Mouse (Mus musculus): Measurements from ENCODE around the gene Ttc24.

DNA sequence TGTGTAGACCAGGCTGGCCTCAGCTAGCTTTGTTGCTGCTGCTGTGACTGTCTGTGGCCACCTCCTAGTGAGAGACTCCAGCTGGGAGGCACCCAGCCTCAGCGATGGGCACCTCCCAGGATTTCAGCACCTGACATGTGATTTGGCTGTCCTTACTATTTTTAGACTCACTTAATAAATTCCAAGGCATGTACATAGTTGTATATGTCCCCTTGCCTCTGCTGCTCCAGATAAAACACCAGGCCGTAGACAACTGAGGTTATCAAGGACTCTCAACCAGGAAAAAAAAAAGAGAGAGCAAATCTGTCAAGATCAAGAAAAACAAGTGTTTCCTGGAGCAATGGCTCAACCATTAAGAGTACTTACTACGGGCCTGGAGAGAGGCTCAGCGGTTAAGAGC lies 47.1 kb upstream of the Ttc24 start:
- TF ChIP-seq ZC3H11A (IDR thresholded peaks at IDR 0.05; ENCODE audit: borderline replicate concordance, low read depth, low read length): no peak
- TF ChIP-seq HCFC1 (IDR thresholded peaks at IDR 0.05; ENCODE audit: borderline replicate concordance, insufficient read depth, low read length): no peak
- TF ChIP-seq MAFK (IDR thresholded peaks at IDR 0.05; ENCODE audit: insufficient read depth, low read depth, low read length): no peak
- TF ChIP-seq CHD2 (IDR thresholded peaks at IDR 0.05; ENCODE audit: low read depth, low read length): no peak
- no peak for TF ChIP-seq ZNF384 (IDR thresholded peaks at IDR 0.05; ENCODE audit: low read depth, low read length)
